Mouse (Mus musculus): ENCODE measurements around the gene Ttll7.

- TF ChIP-seq POLR2A (IDR thresholded peaks at IDR 0.05; ENCODE audit: borderline replicate concordance, extremely low read depth, insufficient read depth, insufficient read length, poor library complexity, severe bottlenecking) (no peak), CTCF (IDR thresholded peaks at IDR 0.05; ENCODE audit: borderline replicate concordance, extremely low read depth, insufficient read depth, insufficient read length) (no peak)
These were observed 8.1 kb downstream of the Ttll7 start for GRCm38 (mm10) chr3:146860308-146860707.

Measured in brain, embryonic 14.5 days (tissue).